Mouse (Mus musculus): ENCODE results near the gene Cfap61.

Cfap61 gene

DNA sequence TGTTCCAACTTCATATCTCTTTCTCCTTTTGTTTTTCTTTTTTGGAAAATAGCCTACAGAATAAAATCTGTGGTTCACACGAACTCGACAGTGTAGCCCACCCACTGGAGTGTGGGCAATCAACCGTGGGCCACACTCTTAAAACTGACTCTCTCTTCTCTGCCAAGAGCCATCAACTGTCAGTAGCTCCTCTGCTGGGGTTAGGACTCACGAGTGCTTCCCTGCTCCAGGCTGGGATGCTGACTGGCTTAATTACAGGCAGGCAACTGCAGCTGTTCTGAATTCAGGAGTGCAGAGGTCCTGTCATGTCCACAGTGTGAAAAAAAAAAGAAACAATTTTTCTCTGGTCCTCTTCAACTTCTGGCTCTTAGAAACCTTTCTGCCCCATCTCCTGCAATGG, 237.5 kb downstream of the Cfap61 start:
- peak; percentile 50 for DNase-seq

DNA sequence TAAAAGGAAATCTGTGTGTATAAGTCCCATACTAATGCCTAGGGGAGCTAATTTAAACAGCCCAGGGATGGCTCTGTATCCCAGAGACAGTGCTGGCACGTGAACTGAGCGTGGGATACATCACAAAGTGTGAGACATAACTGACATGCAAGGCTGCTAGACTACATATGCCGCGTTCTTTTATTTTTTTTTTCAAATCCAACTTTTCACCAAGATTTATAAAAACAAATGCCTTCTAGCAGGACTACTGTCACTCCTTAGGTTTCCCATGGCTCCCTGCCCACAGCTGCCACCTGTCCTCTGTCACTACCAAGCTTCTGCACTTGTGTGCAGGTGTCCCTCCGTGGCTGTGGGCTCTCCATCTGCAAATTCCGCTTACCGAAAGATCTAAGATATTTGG, 239.6 kb downstream of the Cfap61 start:
- DNase-seq: no peak

DNA sequence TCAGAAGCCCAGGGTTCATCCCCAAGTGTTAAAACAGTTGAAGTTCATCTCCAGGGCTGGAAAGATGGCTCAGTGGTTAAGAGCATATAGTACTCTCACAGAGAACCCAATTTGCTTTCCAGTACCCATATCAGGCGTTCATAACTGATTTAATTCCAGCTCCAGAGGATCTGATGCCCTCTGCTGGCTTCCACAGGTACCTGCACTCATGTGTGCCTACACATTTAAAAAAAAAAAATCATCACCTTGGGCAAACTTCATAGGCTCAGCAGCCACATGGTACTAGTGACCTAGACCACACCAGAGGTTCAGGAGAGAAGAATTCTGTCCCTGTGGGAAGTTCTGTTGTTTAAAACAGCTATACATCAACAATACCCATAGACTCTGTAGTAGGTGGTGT, 244.1 kb downstream of the Cfap61 start:
- DNase-seq: no peak

DNA sequence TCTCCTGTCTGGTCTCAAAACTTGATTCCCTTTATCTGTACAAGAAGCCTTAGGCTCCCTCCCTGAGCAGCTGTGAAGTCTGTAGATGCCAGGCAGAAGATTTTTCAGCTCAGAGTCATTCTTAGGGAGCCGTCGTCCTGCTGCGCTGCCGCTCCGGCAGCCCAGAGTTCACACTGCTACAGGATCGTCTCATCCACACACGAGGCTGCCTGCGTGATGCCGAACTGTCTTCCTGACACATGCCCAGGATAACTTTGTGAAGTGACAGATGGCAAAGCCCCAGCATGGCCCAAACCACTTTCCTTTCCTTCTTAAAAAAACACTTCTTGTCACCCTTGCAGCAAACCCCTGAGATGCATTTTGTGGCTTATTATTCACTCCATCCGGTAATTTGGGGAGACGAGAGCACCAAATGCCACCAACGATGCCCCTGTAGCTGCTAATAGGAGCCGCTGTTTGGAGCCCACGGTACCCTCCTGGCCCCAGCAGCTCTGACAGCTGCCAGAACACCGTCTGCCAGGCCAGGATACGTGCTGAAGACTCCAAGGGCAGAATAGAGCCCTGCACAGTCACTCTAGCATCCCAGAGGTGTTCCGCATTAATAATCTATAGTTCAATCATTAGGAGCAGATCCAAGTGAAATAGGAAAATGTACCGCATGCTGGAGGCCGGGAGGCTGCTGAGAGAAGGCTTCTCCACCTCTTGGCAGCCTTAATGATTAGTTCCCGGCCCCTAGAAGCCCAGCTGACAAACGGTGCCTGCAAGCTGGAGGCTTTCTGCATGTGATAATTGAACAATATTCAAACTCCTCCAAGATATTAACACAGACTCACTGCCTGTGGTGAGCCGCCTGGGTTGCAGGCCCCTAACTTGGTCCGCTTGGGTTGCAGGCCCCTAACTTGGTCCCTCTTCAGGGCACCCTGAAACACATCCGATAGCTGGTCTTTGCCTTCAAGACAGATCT, 249.5 kb downstream of the Cfap61 start:
- no peak for DNase-seq

DNA sequence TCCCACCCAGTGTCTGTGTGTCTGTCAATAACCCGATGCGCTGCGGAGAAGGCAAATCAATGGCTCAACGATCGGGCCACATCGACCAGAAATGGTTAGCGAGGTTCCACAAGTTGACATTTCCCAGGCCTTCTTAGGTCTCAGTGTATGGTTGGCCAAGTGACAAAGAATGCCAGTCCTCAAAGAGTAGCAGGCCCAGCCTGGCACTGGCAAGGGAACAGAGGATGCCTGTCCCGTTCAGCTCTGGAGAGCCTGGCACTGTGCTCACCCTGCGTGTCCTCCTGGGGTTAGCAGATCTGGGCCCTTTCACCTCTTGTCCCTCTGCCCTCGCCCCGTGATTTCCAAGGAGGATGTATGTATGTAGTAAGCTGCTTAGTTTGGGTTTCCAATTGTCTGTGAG, 261.5 kb downstream of the Cfap61 start:
- DNase-seq: no peak

DNA sequence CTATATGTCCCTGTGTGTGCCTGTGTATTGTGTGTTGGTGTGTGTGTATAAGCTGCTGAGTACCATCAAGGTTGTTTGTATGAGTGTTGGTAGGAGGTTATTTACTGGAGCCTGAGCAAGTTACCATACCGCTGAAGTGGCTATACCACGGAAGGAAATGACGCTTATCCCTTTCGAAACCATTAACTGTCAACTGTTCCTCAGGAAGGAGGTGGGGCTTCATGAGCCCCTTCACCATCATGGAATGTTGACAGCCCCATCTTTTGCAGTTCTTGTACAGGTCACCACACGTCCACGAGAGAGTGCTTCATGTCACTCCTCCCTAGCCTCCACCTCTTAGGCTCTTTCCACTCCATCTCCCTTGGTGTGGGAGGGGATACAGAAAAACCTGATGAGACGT, 263.4 kb downstream of the Cfap61 start:
- DNase-seq: no peak

DNA sequence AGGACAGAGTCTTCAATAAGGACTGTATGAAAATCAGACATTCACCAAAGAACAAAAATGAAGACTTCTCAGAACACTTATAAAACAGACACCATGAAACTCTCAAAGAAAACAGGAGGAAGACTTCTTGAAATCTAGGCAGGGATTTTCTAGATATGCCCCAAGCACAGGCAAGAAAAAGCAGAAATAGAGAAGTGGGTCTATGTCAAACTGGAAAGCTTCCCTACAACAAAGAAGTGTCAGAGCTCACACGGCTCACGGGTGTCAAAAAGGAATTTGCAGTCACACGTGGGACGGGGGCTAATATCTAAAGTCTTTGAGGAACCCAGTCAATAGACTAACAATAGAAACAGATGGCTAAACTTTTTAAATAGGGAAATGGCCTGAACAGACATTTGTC, 276.4 kb downstream of the Cfap61 start:
- DNase-seq: no peak

DNA sequence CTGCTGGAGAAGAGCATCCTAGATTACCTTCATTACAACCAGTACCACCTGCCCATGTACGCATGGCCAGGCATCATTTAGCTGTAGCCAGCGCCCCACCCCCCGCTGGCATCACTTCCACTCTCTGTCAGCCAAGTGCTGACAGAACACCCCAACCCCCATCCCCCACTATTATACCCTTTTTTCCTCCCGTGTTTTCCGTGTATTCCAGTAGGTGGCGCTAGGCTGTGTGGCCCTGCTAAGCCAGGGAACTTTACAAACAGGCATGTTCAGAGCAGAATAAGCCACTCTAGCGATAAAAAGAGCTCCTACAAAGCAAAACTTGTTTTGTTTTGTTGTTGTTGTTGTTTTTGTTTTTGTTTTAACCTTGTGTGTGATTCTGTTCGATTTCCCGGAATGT, 280.1 kb downstream of the Cfap61 start:
- DNase-seq: peak; percentile 91

DNA sequence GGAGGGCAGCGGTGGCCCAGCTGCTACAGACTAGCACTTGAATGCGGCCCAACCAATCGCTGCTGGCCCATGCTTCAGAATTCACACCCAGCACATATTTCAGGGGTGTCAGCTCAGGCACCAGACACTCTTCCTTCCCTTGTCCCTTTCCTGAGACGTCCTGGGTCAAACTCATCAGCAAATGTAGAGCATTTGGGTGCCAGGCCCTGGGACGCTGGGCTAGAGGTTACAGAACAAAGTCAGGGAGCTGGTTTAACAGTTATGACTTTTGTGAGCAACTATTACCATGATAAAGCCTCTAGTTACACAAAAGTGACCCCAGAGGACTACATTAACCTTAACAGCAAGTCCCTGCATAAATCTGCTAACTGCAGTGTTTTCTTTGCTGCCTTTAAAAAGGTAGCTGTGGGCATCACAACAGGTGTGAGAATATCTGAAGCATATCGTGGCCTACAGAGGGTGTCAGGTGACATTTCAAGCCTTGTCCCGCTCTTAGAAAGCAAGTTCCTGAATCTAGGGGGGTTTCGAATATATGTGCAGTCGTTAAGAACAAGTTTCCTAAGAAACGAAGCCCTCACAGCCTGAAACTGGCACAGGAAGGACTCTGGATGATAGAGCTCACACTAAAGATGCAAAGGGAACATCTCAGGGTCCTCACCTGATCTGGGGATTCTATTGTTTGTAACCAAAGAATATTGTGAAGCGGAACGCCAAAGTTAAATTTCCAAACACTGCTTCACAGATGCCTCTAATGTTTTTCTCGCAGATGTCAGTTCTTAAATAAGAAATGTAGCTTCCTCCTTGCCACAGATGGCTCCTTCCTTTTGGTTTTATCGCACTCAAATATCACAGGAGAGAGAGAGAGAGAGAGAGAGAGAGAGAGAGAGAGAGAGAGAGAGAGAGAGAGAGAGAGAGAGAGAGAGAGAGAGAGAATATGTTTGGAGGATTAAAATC, 281.8 kb downstream of the Cfap61 start:
- peak; percentile 27 for DNase-seq

DNA sequence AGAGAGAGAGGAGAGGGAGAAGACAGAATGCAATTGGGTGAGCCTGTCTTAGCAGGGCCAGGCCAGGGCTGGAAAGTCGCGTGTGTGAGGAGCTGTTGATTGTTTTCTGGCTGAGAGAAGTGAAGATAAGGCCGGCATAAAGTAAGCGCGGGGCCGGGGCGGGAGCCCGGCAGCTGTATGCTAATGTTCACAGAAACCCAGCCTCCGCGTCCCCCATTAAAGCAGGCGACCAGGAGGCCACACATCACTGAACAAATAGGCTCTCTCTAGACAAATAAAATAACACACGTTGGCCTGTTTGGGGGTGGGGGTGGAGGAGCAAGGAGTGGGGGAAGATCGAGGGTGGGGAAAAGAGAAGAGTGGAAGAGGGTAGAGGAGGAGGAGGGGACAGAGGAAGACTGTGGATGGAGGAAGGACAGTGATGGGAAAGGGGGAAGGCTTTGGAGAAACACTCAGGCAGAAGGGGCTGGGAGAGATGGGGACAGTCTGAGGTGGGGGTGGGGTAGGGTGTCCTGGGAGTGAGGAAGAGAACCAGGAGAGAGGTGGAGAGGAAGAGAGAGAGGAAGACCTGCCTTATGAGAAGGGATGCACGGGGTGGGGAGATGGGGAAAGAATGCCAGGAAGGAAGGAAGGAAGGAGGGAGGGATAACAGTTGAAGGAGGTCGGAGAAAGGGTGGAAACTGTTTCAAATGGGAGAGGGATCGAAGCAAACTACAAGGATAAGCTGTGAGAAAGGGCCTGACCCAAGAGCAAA, 282.8 kb downstream of the Cfap61 start:
- peak; percentile 94 for DNase-seq

DNA sequence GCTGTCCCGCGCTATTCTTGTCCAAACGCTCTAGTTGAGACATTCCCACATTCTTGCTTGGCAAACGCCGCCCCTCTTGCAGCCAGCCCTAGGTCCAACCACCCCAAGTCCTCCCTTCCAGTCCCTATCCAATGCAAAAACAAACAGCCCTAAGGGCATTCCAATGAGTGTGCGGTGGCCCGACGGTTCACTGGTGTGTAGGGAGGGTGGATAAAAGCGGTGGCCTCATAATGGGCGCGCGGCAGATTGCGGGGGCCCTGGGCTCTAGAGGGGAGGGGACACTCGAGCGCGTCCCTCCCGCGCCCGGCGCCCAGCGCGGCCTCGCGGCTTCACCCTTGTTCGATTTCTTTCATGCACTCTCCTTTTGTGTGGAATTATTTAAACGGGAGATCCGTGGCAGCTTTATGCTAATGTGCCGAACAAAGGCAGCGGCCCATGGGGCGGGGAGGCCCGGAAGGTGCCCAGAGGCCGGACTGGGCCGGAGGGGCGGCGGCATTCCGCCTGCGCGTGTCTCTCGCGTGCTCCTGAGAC, 283.6 kb downstream of the Cfap61 start:
- peak; percentile 93 for DNase-seq

DNA sequence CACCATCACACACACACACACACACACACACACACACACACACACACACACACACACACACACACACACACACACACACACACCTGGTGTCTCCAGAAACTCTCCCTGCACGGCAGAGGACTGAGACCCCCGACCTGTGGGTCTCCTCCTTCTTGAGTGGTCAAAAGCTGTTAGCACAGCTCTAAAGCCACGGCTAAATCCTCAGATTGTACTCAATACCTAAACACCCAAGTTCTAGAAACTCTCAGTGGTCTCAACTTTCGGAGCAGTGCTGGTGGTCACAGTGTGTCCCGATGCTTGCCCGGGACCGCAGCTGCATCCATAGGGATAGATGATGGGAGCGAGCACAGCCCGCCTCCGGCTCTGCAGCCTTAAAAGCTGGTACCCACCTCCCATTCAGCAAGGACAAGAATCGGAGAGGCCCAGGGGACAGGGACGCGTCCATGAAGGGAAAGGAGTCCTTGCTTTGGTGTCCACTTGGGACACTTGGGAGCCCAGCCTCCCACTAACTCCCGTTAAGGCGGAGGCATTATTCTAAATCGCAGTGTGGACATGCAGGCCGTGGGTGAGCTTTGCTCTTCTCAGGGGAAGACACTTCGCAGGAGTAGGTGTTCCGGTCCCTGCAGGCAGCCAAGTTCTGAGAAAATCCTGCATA, 284.4 kb downstream of the Cfap61 start:
- peak; percentile 61 for DNase-seq

DNA sequence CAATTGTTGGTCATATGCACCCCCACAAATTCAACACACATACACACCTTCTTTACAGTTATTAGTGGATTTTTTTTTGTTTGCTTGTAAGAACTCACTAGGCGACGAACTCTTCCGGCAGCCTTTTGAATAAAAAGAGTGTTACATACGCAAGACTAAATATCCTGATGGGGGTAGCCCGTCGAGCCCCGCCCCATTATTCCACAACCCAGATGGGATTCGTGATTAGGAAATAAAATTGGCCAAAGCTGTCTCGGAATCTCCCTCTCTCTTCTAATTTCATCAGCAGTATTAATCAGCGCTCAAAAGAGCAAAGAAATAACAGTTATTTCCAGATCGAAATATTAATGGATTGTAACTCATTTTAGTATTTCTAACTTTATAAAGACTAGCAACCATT, 285.2 kb downstream of the Cfap61 start:
- peak; percentile 28 for DNase-seq

DNA sequence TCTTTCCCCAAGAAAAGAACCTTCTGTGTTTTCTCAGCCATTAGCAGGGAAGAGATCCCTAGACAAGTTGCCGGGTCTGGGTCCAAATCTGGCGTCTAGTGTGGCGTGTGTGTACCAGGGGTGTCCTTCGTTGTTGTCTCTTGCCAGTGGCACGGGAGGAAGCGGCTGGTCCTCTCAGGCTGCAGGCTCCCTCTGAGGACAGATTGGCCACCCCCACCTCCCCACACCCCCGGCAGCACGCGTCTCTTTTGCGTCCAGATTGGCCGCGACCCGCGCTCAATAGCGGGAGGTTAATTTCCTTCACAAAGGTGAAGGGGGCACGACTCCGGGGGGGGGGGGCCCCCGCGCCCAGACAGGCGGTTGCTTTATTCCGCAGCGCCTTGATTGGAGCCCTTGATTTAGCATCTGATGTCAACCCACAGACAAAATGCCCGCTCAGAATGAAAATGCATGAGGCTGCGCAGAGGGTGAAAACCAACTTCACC, 286.0 kb downstream of the Cfap61 start:
- peak; percentile 85 for DNase-seq

DNA sequence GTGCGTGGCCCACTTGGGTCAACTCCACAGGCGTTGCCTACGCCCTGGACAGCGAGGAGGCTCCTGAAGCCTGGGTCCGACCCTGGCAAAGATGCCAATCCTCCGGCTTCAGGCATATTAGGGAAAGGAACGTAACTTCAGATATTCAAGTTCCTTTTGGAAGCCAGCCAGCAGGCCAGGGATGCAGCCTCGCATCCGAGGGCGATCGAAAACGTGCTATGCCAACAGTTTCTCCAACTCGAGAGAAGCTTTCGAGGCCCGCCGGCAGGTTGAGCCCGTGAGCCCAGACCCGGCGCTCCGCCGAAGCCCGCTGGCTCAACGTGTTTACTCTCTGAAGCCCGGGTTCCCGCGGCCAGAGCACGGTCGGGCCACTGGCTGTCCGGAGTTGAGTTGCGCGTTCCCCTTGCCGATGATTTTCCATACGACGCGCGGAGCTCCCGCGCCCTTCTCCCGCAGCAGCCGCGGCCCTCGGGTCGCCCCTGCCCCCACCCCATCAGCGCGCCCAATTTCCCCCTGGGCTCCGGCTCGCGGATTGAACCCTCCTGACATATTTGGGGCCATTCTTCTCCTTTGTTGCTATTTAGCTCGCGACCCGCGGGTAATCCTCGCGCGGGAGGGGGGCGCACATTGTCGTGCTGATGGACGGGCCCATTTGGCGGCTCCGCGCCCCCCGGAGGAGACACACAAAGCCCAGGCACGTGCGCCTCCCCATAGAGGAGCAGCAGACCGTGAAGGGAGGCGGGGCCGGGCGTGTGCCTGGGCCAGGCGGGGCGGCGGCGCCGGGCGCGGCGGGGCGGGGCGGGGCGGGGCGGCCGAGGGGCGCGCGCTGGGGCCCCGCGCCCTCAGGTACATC, 286.7 kb downstream of the Cfap61 start, which contains the start of gene Insm1:
Gene Insm1 (plus strand): TSS at position 846 of the 853 bp plus-strand sequence.
- DNase-seq: peak; percentile 94

DNA sequence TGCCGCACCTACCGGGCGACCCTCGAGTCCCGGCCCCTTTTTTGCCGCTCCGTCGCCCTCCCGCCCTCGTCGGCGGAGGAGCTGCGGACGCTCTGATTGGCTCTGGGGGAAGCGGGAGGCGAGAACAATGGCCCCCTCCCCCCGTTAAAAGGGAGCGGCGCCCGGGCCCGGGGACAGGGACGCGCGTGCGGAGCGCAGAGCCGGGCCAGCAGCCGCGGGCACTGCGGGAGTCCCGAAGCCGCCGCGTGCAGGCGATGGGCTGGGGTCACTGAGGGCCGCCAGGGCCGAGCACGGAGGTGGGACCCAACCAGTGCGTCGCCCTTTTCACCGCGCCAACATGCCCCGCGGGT, 287.3 kb downstream of the Cfap61 start:
- DNase-seq: peak; percentile 96

DNA sequence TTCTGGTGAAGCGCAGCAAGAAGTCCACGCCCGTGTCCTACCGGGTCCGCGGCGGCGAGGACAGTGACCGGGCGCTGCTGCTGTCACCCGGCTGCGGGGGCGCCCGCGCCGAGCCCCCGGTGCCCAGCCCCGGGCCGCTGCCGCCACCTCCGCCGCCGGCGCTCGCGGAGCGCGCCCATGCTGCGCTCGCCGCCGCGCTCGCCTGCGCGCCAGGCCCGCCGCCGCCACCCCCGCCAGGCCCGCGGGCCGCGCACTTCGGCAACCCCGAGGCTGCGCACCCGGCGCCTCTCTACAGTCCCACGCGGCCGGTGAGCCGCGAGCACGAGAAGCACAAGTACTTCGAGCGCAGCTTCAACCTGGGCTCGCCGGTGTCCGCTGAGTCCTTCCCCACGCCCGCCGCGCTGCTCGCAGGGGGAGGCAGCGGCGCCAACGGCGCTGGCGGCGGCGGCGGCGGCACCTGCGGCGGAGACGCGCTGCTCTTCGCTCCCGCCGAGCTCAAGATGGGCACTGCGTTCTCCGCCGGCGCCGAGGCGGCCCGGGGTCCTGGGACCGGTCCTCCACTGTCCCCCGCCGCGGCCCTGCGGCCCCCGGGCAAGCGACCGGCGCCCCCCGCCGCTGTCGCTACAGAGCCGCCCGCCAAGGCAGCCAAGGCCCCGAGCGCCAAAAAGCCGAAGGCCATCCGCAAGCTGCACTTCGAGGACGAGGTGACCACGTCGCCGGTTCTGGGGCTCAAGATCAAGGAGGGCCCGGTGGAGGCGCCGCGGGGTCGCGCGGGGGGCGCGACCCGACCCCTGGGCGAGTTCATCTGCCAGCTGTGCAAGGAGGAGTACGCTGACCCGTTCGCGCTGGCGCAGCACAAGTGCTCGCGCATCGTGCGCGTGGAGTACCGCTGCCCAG, 287.9 kb downstream of the Cfap61 start:
- DNase-seq: peak; percentile 72

DNA sequence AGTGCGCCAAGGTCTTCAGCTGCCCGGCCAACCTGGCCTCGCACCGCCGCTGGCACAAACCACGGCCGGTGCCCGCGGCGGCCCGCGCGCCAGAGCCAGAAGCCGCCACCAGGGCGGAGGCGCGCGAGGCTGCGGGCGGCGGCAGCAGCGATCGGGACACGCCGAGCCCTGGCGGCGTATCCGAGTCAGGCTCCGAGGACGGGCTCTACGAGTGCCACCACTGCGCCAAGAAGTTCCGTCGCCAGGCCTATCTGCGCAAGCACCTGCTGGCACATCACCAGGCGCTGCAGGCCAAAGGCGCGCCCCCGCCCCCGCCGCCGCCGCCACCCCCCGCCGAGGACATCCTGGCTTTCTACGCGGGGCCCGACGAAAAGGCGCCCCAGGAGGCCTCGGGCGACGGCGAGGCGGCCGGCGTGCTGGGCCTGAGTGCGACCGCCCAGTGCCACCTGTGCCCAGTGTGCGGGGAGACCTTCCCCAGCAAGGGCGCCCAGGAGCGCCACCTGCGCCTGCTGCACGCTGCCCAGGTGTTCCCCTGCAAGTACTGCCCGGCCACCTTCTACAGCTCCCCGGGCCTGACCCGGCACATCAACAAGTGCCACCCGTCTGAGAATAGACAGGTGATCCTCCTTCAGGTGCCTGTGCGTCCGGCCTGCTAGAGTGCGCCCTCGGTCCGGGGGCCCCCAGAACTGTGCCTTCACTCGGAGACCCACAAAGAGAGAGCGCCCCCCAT, 288.8 kb downstream of the Cfap61 start:
- peak; percentile 71 for DNase-seq

DNA sequence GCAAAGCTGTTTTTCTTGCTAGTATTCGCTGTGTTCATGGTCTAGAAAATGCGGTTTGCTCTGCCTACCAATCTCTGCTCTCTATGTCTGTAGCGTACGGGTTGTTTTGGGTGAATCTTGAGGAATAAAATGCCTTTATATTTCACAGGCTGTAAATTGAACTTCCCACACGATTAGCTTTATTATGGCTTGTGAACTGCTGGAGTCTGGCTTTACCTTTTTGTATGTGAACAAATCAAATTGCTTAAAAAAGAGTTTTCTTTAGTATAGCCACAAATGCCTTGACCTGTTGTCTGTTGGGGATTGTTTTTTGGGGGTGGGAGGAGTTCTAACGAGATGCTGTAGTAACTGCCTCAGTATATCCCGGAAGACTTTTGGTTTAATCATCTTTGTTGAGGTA, 289.6 kb downstream of the Cfap61 start:
- peak; percentile 19 for DNase-seq
